Mouse (Mus musculus): ENCODE measurements around the gene Smarce1. TPM values are rescaled to one million over a fixed set of nuclear protein-coding genes. Genes with fewer than 3 reads are reported as not detected.
A peak's percentile ranks its signal among the peaks of the same experiment; 100 is the strongest.

The Smarce1 gene
- polyA plus RNA-seq (2015; fragmentation: Nextera tagmentation; extraction: Ambion mirVana), result 186 and 190 TPM in 2 replicates

DNA sequence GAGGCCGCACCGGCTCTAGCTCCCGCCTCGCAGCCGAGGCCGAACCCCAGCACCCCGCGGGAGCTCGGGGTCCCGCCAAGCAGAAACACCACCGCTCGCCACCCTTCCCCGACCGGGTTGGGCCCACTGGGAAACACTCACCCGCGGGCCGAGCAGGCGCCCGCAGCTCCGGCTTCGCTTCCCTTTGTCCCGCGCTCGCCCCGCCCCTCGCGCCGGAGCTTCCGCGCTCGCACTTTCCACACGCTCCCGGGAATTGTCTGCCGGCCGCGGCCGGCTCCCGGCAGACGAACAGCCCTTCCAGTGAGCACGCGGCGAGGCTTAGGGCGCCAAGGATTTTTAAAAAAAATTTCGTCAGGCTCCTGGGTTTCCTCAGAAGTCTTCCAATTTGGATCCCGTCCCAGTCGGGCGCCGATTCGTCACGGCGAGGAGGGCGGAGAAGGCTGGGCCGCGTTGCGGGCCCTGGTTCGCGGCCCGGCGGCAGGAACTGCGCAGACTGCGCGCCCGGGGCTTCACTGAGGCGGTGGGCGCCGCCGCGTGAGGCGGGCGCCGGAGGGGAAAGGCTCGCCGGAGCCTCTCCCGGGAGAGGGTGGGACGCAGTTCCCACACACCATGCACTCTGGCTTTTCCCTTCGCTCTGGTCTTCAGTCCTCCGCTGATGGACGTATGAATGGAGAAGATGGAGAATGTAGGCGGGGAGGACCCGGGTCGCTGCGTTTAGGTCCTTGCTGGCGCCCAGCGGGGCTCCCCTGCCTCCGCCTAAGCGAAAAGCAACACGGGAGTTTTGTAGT lies at the start of gene Smarce1:
TSS of gene Smarce1 (minus strand) at position 757 of the 788 bp plus-strand sequence.
- no peaks in the 10 kb centered on the region for H3K27me3 ChIP-seq (replicated peaks)
- peak; percentile 94 for ATAC-seq
- H3K9ac ChIP-seq, result peak within 1 kb of the TSS; percentile 100
- H3K4me2 ChIP-seq (replicated peaks), result peak within 1 kb of the TSS; percentile 75
- peak within 1 kb of the TSS; percentile 97 for H3K27ac ChIP-seq
- WGBS, result under 1% methylated on average over 87 of the region's 87 CpGs
- H3K4me1 ChIP-seq (replicated peaks), result peaks cover 13% of the 10 kb centered on the region; the same call in 1 of the 2 replicates
- peaks cover 7% of the 10 kb centered on the region; the same call in 1 of the 2 replicates for H3K36me3 ChIP-seq
- no peaks in the 10 kb centered on the region for H3K9me3 ChIP-seq
- H3K4me3 ChIP-seq (replicated peaks), result peak within 1 kb of the TSS; percentile 99

DNA sequence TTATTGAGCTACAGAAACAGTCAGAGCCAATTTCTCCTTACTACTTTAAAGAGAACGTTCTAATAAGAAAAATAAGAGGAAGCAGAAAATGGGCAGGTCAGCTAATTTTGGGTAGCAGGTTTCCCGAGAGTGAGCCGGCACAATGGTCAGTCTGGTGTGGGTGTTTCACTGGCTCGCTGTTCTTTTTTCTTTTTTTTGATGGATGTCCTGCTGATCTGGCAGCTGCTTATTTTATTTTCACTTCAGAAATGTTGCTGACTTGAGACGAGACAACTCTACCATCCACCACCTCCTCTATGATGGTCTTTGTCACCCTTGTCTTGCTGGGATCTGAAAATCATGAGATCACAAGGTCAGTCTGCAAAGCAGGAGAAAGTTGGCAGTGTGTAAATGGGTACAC lies 49.2 kb upstream of the Smarce1 start:
- H3K4me1 ChIP-seq (replicated peaks), result 0 out of 2 replicates have a peak, but pooled peaks cover 2% of the 10 kb centered on the region
- WGBS, result 62% methylated on average over 5 of the region's 5 CpGs
- no peak overlapping the region for H3K4me2 ChIP-seq (replicated peaks)
- H3K36me3 ChIP-seq, result no peaks in the 10 kb centered on the region
- H3K4me3 ChIP-seq (replicated peaks), result no peak overlapping the region
- H3K9me3 ChIP-seq, result no peaks in the 10 kb centered on the region
- no peak overlapping the region for H3K9ac ChIP-seq
- ATAC-seq, result no peak
- H3K27ac ChIP-seq, result no peak overlapping the region
- H3K27me3 ChIP-seq (replicated peaks), result no peaks in the 10 kb centered on the region

DNA sequence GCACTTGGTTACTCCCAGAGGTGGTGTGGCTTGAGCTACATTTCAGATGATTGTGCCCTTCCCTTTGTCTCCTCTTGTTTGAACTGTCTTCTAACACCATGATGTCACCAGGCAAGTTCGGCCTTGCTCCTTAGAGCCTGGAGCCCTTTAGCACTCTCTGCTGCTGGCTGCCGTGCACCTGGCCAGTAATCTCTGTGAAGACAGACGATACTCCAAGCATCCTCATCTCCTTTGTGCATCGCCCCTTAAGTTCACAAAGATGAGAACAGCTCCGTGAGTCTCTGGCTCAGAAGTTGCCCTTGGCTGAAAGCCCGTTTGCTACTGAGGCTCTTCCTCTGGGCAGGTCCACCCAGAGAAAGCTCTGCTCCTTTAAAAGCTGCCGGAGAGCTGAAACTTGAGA lies 46.0 kb upstream of the Smarce1 start:
- Histone ChIP-seq H3K4me3 (replicated peaks) (no peak overlapping the region), H3K4me1 (replicated peaks) (no peaks in the 10 kb centered on the region), H3K36me3 (no peaks in the 10 kb centered on the region), H3K9me3 (no peaks in the 10 kb centered on the region), H3K4me2 (replicated peaks) (no peak overlapping the region), H3K27ac (no peak overlapping the region), H3K27me3 (replicated peaks) (no peaks in the 10 kb centered on the region), H3K9ac (no peak overlapping the region)
- WGBS, result 42% methylated on average over 7 of the region's 7 CpGs
- ATAC-seq, result no peak

- ATAC-seq, result no peak
- H3K36me3 ChIP-seq, result no peaks in the 10 kb centered on the region
- no peak overlapping the region for H3K4me3 ChIP-seq (replicated peaks)
- no peaks in the 10 kb centered on the region for H3K4me1 ChIP-seq (replicated peaks)
- no peak overlapping the region for H3K4me2 ChIP-seq (replicated peaks)
- no peak overlapping the region for H3K27ac ChIP-seq
- H3K27me3 ChIP-seq (replicated peaks), result no peaks in the 10 kb centered on the region
- 79% methylated on average over 6 of the region's 6 CpGs for WGBS
- no peak overlapping the region for H3K9ac ChIP-seq
- H3K9me3 ChIP-seq, result no peaks in the 10 kb centered on the region
These were observed 44.8 kb upstream of the Smarce1 start for GRCm38 (mm10) chr11:99275624-99276023.

DNA sequence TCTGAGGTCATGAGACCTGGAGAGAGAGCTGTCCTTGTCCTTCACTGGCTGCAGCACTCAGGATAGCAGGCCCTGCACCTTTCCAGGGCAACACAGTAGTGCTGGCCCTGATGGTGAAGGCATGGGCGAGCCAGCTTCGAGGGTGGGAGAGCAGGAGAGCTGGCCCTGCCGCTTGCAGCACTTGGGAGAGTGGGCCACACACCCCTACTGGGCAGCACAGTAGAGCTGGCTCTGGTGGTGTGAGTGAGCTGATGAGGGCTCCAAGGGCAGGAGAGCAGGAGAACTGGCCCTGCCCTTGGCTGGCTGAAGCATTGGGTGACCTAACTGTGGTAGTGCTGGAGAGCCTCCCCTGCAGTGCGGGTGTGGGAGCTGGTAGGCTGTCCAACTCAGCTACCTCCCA lies 41.9 kb upstream of the Smarce1 start:
- no peak overlapping the region for H3K4me3 ChIP-seq (replicated peaks)
- ATAC-seq, result no peak
- H3K9ac ChIP-seq, result no peak overlapping the region
- H3K9me3 ChIP-seq, result no peaks in the 10 kb centered on the region
- no peaks in the 10 kb centered on the region for H3K4me1 ChIP-seq (replicated peaks)
- WGBS, result 79% methylated on average over 4 of the region's 4 CpGs
- H3K36me3 ChIP-seq, result no peaks in the 10 kb centered on the region
- no peak overlapping the region for H3K4me2 ChIP-seq (replicated peaks)
- H3K27ac ChIP-seq, result no peak overlapping the region
- H3K27me3 ChIP-seq (replicated peaks), result no peaks in the 10 kb centered on the region

DNA sequence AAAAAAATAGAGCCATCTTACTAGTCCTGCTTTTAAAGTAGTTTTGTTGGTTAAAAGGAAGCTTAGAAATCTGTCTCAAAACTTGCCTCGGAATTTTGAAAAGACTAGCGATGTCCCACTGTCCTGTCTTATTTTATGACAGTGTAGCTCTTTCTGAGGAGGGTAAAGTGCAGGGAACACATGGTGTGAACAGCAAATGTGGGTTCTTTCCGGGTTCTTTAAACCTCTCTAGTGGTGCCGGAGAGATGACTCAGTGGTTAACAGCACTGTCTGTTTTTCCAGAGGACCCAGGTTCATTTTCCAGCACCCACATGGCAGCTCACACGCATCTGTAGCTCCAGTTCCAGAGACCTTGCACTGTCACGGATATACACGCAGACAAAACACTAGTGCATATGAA lies 38.4 kb upstream of the Smarce1 start:
- Histone ChIP-seq H3K27ac (no peak overlapping the region), H3K4me1 (replicated peaks) (no peaks in the 10 kb centered on the region), H3K27me3 (replicated peaks) (no peaks in the 10 kb centered on the region), H3K4me3 (replicated peaks) (no peak overlapping the region), H3K9ac (no peak overlapping the region), H3K4me2 (replicated peaks) (no peak overlapping the region), H3K9me3 (no peaks in the 10 kb centered on the region), H3K36me3 (no peaks in the 10 kb centered on the region)
- ATAC-seq, result peak; percentile 58; the same call in 1 of the 2 replicates
- 65% methylated on average over 7 of the region's 7 CpGs for WGBS

DNA sequence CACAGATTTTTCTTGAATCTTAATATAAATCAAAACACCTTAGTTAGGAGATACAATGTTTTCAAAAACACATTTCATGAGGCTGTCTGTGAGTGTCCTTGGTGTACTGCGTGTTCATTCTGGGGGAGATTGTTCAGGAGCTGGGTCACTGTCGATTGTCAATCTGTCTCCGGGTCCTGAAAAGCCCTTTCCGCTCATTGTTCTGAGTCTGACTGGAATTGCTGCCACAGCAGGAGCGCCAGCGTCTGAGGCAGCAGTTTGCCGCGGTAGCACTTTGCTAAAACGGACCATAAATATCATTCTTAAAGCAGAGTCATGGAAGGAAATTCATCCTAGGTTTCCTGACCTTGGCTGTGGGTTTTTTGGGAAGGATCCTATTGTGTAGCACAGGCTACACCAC lies 35.0 kb upstream of the Smarce1 start:
- H3K9ac ChIP-seq, result no peak overlapping the region
- H3K4me3 ChIP-seq (replicated peaks), result no peak overlapping the region
- H3K4me2 ChIP-seq (replicated peaks), result no peak overlapping the region
- H3K27ac ChIP-seq, result no peak overlapping the region
- H3K9me3 ChIP-seq, result no peaks in the 10 kb centered on the region
- H3K36me3 ChIP-seq, result no peaks in the 10 kb centered on the region
- WGBS, result 56% methylated on average over 9 of the region's 9 CpGs
- no peaks in the 10 kb centered on the region for H3K4me1 ChIP-seq (replicated peaks)
- ATAC-seq, result no peak
- no peaks in the 10 kb centered on the region for H3K27me3 ChIP-seq (replicated peaks)

DNA sequence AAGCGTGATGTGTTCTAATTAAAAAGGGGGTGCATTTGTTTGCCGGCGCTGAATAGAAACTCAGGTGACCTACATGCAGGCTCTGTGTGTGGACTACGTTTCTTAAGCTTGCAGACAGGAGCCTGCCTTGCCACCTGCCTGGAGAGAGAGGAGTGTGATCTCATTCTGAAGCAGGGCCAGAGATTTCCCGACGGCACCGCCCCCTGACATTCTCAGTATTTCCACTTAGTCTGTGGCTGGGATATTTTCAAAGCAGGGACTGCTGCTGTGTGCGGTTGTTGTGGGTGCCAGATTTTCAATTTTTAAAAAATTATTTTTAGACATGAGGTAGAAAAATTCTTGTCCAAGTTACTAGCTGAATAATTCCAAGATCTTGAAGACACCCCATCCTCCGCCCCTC lies 34.4 kb upstream of the Smarce1 start:
- no peaks in the 10 kb centered on the region for H3K27me3 ChIP-seq (replicated peaks)
- WGBS, result 68% methylated on average over 9 of the region's 9 CpGs
- no peak overlapping the region for H3K4me2 ChIP-seq (replicated peaks)
- H3K27ac ChIP-seq, result no peak overlapping the region
- no peaks in the 10 kb centered on the region for H3K4me1 ChIP-seq (replicated peaks)
- no peak for ATAC-seq
- H3K9me3 ChIP-seq, result no peaks in the 10 kb centered on the region
- H3K36me3 ChIP-seq, result no peaks in the 10 kb centered on the region
- no peak overlapping the region for H3K9ac ChIP-seq
- no peak overlapping the region for H3K4me3 ChIP-seq (replicated peaks)

DNA sequence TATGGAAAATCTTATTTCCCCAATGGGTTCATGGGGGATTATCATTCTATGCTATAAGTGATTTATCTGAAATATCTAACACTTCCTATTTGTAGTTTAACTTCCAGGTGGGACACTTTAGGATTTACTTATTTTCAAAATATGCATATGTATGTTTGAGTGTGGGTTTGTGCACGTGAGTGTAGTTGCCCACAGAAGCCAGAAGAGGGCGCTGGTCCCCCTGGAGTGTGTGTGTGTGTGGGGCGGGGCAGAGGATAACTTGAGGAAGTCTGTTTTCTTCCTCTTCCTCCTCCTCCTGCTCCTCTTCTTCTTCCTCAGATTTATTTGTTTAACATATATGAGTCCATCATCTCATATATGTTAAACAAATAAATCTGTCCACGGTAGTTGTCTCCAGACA lies 25.4 kb upstream of the Smarce1 start:
- ATAC-seq, result no peak
- no peaks in the 10 kb centered on the region for H3K9me3 ChIP-seq
- no peaks in the 10 kb centered on the region for H3K27me3 ChIP-seq (replicated peaks)
- H3K4me2 ChIP-seq (replicated peaks), result no peak overlapping the region
- H3K36me3 ChIP-seq, result no peaks in the 10 kb centered on the region
- no peak overlapping the region for H3K9ac ChIP-seq
- no peak overlapping the region for H3K4me3 ChIP-seq (replicated peaks)
- H3K4me1 ChIP-seq (replicated peaks), result no peaks in the 10 kb centered on the region
- WGBS, result 70% methylated on average over 4 of the region's 4 CpGs
- H3K27ac ChIP-seq, result no peak overlapping the region

DNA sequence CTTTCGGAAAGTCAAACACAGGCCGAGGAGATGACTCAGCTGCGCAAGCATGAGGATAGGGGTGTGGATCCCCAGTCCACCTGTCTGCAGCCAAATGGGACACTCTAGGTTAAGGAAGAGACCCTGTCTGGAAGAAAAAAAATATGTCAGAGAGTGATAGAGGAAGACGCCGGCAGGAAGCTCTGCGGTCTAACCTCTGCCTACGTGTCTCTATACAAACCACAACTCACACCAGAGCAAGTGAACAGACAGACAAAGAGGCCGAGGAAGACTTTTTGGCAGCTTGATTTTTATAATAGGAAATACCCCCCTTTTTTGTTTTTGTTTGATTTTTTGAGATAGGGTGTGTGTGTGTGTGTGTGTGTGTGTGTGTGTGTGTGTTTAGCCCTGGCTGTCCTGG lies 24.5 kb upstream of the Smarce1 start:
- WGBS, result 89% methylated on average over 8 of the region's 8 CpGs

GRCm38 (mm10) chr11:99253893-99254292 lies 23.1 kb upstream of the Smarce1 start:
- 56% methylated on average over 2 of the region's 2 CpGs for WGBS
- H3K27me3 ChIP-seq (replicated peaks), result no peaks in the 10 kb centered on the region
- ATAC-seq, result no peak
- H3K27ac ChIP-seq, result no peak overlapping the region
- H3K36me3 ChIP-seq, result no peaks in the 10 kb centered on the region
- no peak overlapping the region for H3K4me3 ChIP-seq (replicated peaks)
- H3K9ac ChIP-seq, result no peak overlapping the region
- no peaks in the 10 kb centered on the region for H3K4me1 ChIP-seq (replicated peaks)
- H3K4me2 ChIP-seq (replicated peaks), result no peak overlapping the region
- H3K9me3 ChIP-seq, result no peaks in the 10 kb centered on the region

More for the DNA sequence above, 24.5 kb upstream of the Smarce1 start:
- Histone ChIP-seq H3K9ac (no peak overlapping the region), H3K4me2 (replicated peaks) (no peak overlapping the region), H3K4me1 (replicated peaks) (no peaks in the 10 kb centered on the region), H3K36me3 (no peaks in the 10 kb centered on the region), H3K9me3 (no peaks in the 10 kb centered on the region), H3K4me3 (replicated peaks) (no peak overlapping the region), H3K27ac (no peak overlapping the region), H3K27me3 (replicated peaks) (no peaks in the 10 kb centered on the region)
- no peak for ATAC-seq

DNA sequence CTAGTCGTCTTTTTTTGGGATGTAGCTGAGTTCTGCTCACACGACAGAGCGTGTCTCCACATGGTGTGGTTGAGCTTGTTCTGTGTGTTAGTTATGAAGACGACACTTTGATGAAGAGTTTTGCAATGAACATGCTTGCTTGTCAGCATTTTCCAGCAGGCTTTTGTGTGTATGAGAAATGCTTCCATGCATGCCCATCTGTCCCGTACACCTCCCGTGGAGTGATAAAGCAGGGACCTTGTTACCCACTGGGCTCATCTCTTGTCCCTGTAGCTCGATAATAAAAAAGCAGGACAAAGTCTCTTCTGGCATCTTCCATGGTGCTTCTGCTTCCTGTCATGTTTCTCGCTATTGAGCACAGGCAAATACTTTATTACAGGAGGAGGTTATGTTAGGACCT lies 21.9 kb upstream of the Smarce1 start:
- WGBS, result 73% methylated on average over 8 of the region's 8 CpGs
- Histone ChIP-seq H3K4me3 (replicated peaks) (no peak overlapping the region), H3K4me1 (replicated peaks) (no peaks in the 10 kb centered on the region), H3K27me3 (replicated peaks) (no peaks in the 10 kb centered on the region), H3K4me2 (replicated peaks) (no peak overlapping the region), H3K9me3 (no peaks in the 10 kb centered on the region), H3K9ac (no peak overlapping the region), H3K36me3 (no peaks in the 10 kb centered on the region), H3K27ac (no peak overlapping the region)
- no peak for ATAC-seq

DNA sequence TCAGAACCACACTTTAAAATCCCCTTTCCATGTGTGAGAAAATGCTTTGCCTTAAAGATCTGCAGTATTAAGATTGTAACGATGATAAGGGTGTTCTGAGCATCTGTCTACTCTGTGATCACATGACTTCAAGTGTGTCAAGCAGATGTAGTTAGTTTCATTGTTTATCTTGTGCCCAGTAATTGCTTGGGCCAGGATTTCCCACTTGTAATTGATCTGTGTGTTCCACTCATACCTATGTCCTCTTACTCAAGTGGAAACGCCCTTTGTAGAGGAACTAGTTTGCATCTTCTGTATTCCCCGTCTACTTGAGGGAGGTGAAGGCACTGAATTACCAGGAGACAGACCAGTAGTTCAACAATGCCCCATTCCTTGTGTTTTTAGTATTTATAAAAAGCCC lies 19.8 kb upstream of the Smarce1 start:
- Histone ChIP-seq H3K27ac (no peak overlapping the region), H3K36me3 (no peaks in the 10 kb centered on the region), H3K9ac (no peak overlapping the region), H3K27me3 (replicated peaks) (no peaks in the 10 kb centered on the region), H3K4me3 (replicated peaks) (no peak overlapping the region), H3K4me2 (replicated peaks) (no peak overlapping the region), H3K4me1 (replicated peaks) (no peaks in the 10 kb centered on the region), H3K9me3 (no peaks in the 10 kb centered on the region)
- 49% methylated on average over 3 of the region's 3 CpGs for WGBS
- ATAC-seq, result no peak

Data from intestine, embryonic 15.5 days (tissue).